Mouse (Mus musculus) hindbrain, embryonic 14.5 days (tissue): Measurements from ENCODE around the gene Degs2. TPM values are rescaled to one million over a fixed set of nuclear protein-coding genes. Genes with fewer than 3 reads are reported as not detected.

Experiments
- ATAC-seq: fragments of 200-750 bp; cut with Nextera tagmentation; 2 replicates; pipeline ENCODE4 v1.8.0; 2017; ENCODE audit warnings: moderate number of reproducible peaks, mild to moderate bottlenecking, moderate TSS enrichment, moderate library complexity; ENCODE audit not compliant: low FRiP score
- DNase-seq: peaks from one replicate; pipeline ENCODE4 v3.0.0-alpha.2; 2015; ENCODE audit warnings: low spot score
- H3K27ac ChIP-seq: fragments of 300-500 bp; sonication (generic); 2 replicates; pipeline ENCODE4 v1.5.1; 2014; ENCODE audit warnings: mild to moderate bottlenecking, moderate library complexity
- H3K27me3 ChIP-seq: fragments of 300-500 bp; sonication (generic); 2 replicates; pipeline ENCODE4 v1.6.1; 2014; ENCODE audit warnings: mild to moderate bottlenecking, low read length, mixed read lengths; ENCODE audit not compliant: control insufficient read depth, insufficient read depth
- H3K36me3 ChIP-seq: fragments of 300-500 bp; sonication (generic); replicated peaks from 2 replicates; pipeline ENCODE4 v1.6.1; 2014; ENCODE audit not compliant: control insufficient read depth, insufficient read depth
- H3K4me1 ChIP-seq: fragments of 300-500 bp; sonication (generic); replicated peaks from 2 replicates; pipeline ENCODE4 v1.6.1; 2014; ENCODE audit warnings: antibody characterized with exemption, low read length, mixed read lengths; ENCODE audit not compliant: control insufficient read depth, insufficient read depth
- H3K4me2 ChIP-seq: fragments of 300-500 bp; sonication (generic); replicated peaks from 2 replicates; pipeline ENCODE4 v1.6.1; 2014; ENCODE audit warnings: mild to moderate bottlenecking, moderate library complexity
- H3K4me3 ChIP-seq: fragments of 300-500 bp; sonication (generic); replicated peaks from 2 replicates; pipeline ENCODE4 v1.5.1; 2014; ENCODE audit warnings: mild to moderate bottlenecking, low read length
- H3K9ac ChIP-seq: fragments of 300-500 bp; sonication (generic); 2 replicates; pipeline ENCODE4 v1.6.1; 2014
- H3K9me3 ChIP-seq: fragments of 300-500 bp; sonication (generic); 2 replicates; pipeline ENCODE4 v1.6.1; 2016; ENCODE audit warnings: low read length; ENCODE audit not compliant: control insufficient read depth
- WGBS: fragments of 180-500 bp; shearing (Covaris S2); extraction: QIAGEN DNeasy Blood & Tissue Kit; methylation state at CpG from one replicate; pipeline ENCODE4 v1.1.7; 2014; 5-methylcytosine and 5-hydroxymethylcytosine counted together
- polyA plus RNA-seq: library from polyadenylated mRNA; unstranded; fragments of >200 nt; fragmentation: Nextera tagmentation; extraction: Ambion mirVana; gene quantifications from 2 replicates; pipeline ENCODE4 v1.2.1, GENCODE M21; 2014

Degs2 gene
- polyA plus RNA-seq, 1 experiment from 2014 or later = 2.1 TPM

GRCm38 (mm10) chr12:108709386-108709785, 7.3 kb upstream of the Degs2 start:
- WGBS = 90% methylated on average over 6 of the region's 6 CpGs
- ATAC-seq = no peak
- Histone ChIP-seq H3K27ac (no peak overlapping the region), H3K4me2 (no peak overlapping the region), H3K36me3 (no peaks in the 10 kb centered on the region), H3K4me3 (no peak overlapping the region), H3K4me1 (no peaks in the 10 kb centered on the region), H3K9me3 (no peaks in the 10 kb centered on the region), H3K27me3 (no peaks in the 10 kb centered on the region), H3K9ac (no peak overlapping the region)
- no peak for DNase-seq

DNA sequence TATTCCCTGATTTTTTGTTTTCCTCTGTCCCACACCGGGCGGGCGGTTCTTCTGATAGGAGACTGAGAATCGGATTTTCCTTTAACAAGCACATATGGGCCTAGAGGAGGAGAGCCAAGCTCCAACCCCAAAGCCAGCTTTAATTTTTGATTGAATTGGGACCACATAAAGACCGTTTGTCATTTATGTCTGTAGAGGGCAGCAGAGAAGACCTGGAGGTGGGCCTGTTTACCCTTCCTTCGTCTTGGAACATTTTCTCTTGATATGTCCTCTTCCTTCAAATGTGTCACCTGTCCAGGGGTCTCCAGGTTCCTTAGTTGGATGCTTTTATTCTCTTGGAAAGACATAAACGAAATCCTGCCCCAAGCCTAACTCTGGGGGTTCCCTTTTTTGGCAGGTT, 4.0 kb upstream of the Degs2 start:
- no peak overlapping the region for H3K4me3 ChIP-seq
- no peaks in the 10 kb centered on the region for H3K4me1 ChIP-seq
- no peaks in the 10 kb centered on the region for H3K9me3 ChIP-seq
- no peak overlapping the region for H3K9ac ChIP-seq
- H3K27ac ChIP-seq = no peak overlapping the region
- H3K27me3 ChIP-seq = peaks cover 25% of the 10 kb centered on the region
- H3K4me2 ChIP-seq = no peak overlapping the region
- H3K36me3 ChIP-seq = no peaks in the 10 kb centered on the region
- 50% methylated on average over 7 of the region's 7 CpGs for WGBS
- DNase-seq (peak; percentile 60), ATAC-seq (no peak)

- Histone ChIP-seq H3K4me1 (no peaks in the 10 kb centered on the region), H3K4me2 (no peak overlapping the region), H3K9ac (no peak overlapping the region), H3K4me3 (no peak overlapping the region), H3K27ac (no peak overlapping the region), H3K27me3 (peaks cover 28% of the 10 kb centered on the region), H3K36me3 (no peaks in the 10 kb centered on the region), H3K9me3 (no peaks in the 10 kb centered on the region)
- WGBS = 88% methylated on average over 6 of the region's 6 CpGs
- ATAC-seq (no peak), DNase-seq (no peak)
Measured at GRCm38 (mm10) chr12:108705486-108705885, 3.4 kb upstream of the Degs2 start.

GRCm38 (mm10) chr12:108701221-108701620, 894 bp downstream of the Degs2 start:
- no peak for DNase-seq
- H3K36me3 ChIP-seq = no peaks in the 10 kb centered on the region
- no peak overlapping the region for H3K27ac ChIP-seq
- H3K4me3 ChIP-seq = no peak overlapping the region
- H3K9me3 ChIP-seq = no peaks in the 10 kb centered on the region
- H3K4me2 ChIP-seq = no peak overlapping the region
- H3K9ac ChIP-seq = no peak overlapping the region
- 57% methylated on average over 2 of the region's 2 CpGs for WGBS
- no peaks in the 10 kb centered on the region for H3K4me1 ChIP-seq
- H3K27me3 ChIP-seq = peaks cover 28% of the 10 kb centered on the region
- ATAC-seq = no peak

DNA sequence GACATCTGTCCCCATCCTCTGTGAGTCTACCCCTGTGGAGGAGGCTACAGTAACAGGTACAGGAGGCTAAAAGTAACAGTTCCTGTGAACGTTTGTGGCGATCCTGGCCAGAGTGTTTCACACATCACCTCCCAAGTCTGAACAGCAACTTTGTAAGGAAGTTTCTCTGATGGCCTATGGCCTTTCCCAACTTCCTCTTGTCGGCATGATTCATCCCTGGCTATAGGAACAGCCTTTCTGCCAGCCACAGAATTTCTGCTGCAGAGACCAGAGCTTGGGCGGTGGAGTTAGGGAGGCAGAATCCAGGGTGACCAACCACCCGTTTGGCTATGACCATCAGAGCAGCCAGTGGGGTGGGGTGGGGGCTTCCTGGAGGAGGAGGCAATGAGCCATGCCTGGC, 2.1 kb downstream of the Degs2 start:
- DNase-seq = no peak
- no peak overlapping the region for H3K9ac ChIP-seq
- H3K9me3 ChIP-seq = no peaks in the 10 kb centered on the region
- H3K36me3 ChIP-seq = no peaks in the 10 kb centered on the region
- no peak overlapping the region for H3K27ac ChIP-seq
- H3K4me2 ChIP-seq = no peak overlapping the region
- ATAC-seq = no peak
- H3K4me1 ChIP-seq = no peaks in the 10 kb centered on the region
- peaks cover 28% of the 10 kb centered on the region for H3K27me3 ChIP-seq
- WGBS = 77% methylated on average over 5 of the region's 5 CpGs
- H3K4me3 ChIP-seq = no peak overlapping the region

DNA sequence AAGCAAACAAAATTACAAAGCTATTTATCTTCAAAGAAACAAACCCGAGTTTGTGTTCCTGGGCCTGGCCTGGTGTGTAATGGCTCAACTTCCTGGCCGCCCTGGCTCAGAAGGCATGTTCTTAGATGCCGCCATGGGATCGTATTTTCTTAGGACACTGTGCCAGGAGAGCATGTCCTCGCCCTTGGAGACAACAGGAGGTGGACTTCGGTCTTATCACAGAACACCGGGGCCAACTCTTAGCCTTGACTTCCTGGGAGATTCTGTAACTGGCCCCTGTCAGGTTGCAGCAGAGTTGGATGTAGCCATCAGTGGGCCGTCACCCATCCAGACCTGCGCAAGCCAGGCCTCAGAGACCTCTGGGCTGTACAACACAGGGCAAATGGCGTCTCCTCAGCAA, 2.5 kb downstream of the Degs2 start:
- Histone ChIP-seq H3K9me3 (no peaks in the 10 kb centered on the region), H3K36me3 (no peaks in the 10 kb centered on the region), H3K4me2 (no peak overlapping the region), H3K9ac (no peak overlapping the region), H3K27ac (no peak overlapping the region), H3K27me3 (peaks cover 28% of the 10 kb centered on the region), H3K4me3 (no peak overlapping the region), H3K4me1 (no peaks in the 10 kb centered on the region)
- no peak for ATAC-seq
- WGBS = 86% methylated on average over 10 of the region's 10 CpGs
- no peak for DNase-seq

GRCm38 (mm10) chr12:108698697-108699471, 3.2 kb downstream of the Degs2 start:
- DNase-seq (no peak), ATAC-seq (no peak)
- Histone ChIP-seq H3K9ac (no peak overlapping the region), H3K27ac (no peak overlapping the region), H3K27me3 (peaks cover 28% of the 10 kb centered on the region), H3K9me3 (no peaks in the 10 kb centered on the region), H3K4me3 (no peak overlapping the region), H3K4me2 (no peak overlapping the region), H3K36me3 (no peaks in the 10 kb centered on the region), H3K4me1 (no peaks in the 10 kb centered on the region)
- 82% methylated on average over 11 of the region's 11 CpGs for WGBS

GRCm38 (mm10) chr12:108694223-108694622, 7.9 kb downstream of the Degs2 start:
- DNase-seq = no peak
- ATAC-seq = no peak
- Histone ChIP-seq H3K36me3 (no peaks in the 10 kb centered on the region), H3K4me2 (no peak overlapping the region), H3K4me1 (no peaks in the 10 kb centered on the region), H3K9me3 (no peaks in the 10 kb centered on the region), H3K27me3 (no peaks in the 10 kb centered on the region), H3K9ac (no peak overlapping the region), H3K4me3 (no peak overlapping the region), H3K27ac (no peak overlapping the region)
- 85% methylated on average over 1 of the region's 1 CpGs for WGBS

- Histone ChIP-seq H3K27me3 (no peaks in the 10 kb centered on the region), H3K9ac (no peak overlapping the region), H3K27ac (no peak overlapping the region), H3K36me3 (peaks cover 3% of the 10 kb centered on the region), H3K9me3 (no peaks in the 10 kb centered on the region), H3K4me1 (no peaks in the 10 kb centered on the region), H3K4me3 (no peak overlapping the region), H3K4me2 (no peak overlapping the region)
- DNase-seq (no peak), ATAC-seq (no peak)
- 74% methylated on average over 2 of the region's 2 CpGs for WGBS
Measured at GRCm38 (mm10) chr12:108693592-108693991, 8.5 kb downstream of the Degs2 start.

GRCm38 (mm10) chr12:108690529-108690928, 11.6 kb downstream of the Degs2 start:
- Histone ChIP-seq H3K9ac (no peak overlapping the region), H3K4me2 (no peak overlapping the region), H3K36me3 (peaks cover 31% of the 10 kb centered on the region), H3K4me1 (no peaks in the 10 kb centered on the region), H3K27me3 (no peaks in the 10 kb centered on the region), H3K9me3 (no peaks in the 10 kb centered on the region), H3K4me3 (no peak overlapping the region), H3K27ac (no peak overlapping the region)
- WGBS = 76% methylated on average over 9 of the region's 9 CpGs
- DNase-seq = no peak
- ATAC-seq = no peak
